Mouse (Mus musculus): ENCODE results near the gene Slc12a6. TPM values are rescaled to one million over a fixed set of nuclear protein-coding genes. Genes with fewer than 3 reads are reported as not detected.

The Slc12a6 gene
- total RNA-seq, 2 experiments from 2014 or later: 20.4 to 25.2 TPM

DNA sequence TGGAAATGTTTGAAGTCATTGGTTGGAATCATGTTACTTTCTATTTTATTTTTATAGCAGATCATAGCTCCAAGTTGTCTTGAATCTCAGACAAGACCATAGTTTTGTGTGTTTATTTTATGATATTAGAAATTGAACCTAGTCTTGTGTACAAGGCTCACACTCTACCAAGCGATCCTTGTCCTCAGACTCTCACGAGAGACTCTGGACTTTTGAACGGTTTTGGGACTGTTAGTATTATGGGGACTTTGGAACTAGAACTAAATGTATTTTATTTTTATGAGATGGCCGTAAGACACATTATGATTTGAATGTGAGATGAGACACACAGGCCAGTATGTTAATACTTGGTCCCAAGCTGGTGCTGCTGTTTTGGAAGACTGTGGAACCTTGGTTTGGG is 32.6 kb downstream of the Slc12a6 start:
- DNase-seq: no peak
- intact Hi-C loops (cut with DNase I; ENCODE audit: low total_unique reads): no loop called here

DNA sequence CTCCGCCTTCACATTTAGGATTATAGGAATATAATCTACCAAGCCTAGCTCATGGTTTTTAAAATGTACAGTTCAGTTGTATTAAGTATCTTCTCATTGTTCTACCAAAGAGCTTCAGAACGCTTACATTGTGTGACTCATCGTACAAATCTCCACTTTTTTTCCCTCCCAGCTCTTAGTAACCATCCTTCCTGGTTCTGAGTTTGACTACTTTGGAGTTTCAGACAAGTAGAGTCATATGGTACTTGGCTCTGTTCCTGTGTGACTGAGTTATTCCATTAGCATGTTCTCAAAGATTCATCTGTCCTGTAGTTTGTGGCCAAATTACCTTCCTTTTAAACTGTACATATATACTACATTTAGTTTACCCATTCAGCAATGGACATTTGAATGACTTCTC is 43.0 kb downstream of the Slc12a6 start:
- DNase-seq: no peak
- intact Hi-C loops (cut with DNase I; ENCODE audit: low total_unique reads): no loop called here

GRCm38 (mm10) chr2:112309161-112309600 is 43.6 kb downstream of the Slc12a6 start:
- intact Hi-C loops (cut with DNase I; ENCODE audit: low total_unique reads): no loop called here
- DNase-seq: no peak

GRCm38 (mm10) chr2:112315638-112316037 is 50.0 kb downstream of the Slc12a6 start:
- intact Hi-C loops (cut with DNase I; ENCODE audit: low total_unique reads): no loop called here
- no peak for DNase-seq

GRCm38 (mm10) chr2:112318227-112318626 is 52.6 kb downstream of the Slc12a6 start:
- intact Hi-C loops (cut with DNase I; ENCODE audit: low total_unique reads): no loop called here
- DNase-seq: no peak

DNA sequence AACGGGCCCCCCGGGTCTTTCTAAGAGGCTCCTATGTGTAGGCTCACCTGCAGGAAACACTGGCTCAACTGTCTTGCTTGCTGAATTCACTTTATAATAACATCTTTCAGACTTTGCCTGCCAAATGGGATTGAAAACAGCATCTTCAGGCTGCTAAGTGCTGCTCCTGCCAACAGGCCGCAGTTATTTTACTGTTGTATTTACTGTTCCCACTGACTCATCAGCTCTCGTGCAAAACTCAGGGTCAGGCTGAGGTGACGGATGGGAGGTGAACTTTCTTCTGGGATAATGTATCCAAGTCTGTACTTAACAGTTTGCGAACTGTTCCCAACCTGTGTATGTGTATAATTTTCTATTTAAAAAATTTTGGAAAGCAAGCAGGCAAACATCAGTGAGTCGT is 53.3 kb downstream of the Slc12a6 start:
- DNase-seq: peak; percentile 22
- intact Hi-C loops (cut with DNase I; ENCODE audit: low total_unique reads): no loop called here

GRCm38 (mm10) chr2:112328069-112328777 is 62.6 kb downstream of the Slc12a6 start:
- intact Hi-C loops (cut with DNase I; ENCODE audit: low total_unique reads): no loop called here

GRCm38 (mm10) chr2:112332051-112332898 is 66.7 kb downstream of the Slc12a6 start:
- intact Hi-C loops (cut with DNase I; ENCODE audit: low total_unique reads): loop anchor here (10.0 kb wide), 1 partner anchor 67 kb away; the partner anchor contains the start of genes Gm21985, Nop10 and Slc12a6
- no peak for DNase-seq

More at GRCm38 (mm10) chr2:112328069-112328777, 62.6 kb downstream of the Slc12a6 start:
- no peak for DNase-seq

DNA sequence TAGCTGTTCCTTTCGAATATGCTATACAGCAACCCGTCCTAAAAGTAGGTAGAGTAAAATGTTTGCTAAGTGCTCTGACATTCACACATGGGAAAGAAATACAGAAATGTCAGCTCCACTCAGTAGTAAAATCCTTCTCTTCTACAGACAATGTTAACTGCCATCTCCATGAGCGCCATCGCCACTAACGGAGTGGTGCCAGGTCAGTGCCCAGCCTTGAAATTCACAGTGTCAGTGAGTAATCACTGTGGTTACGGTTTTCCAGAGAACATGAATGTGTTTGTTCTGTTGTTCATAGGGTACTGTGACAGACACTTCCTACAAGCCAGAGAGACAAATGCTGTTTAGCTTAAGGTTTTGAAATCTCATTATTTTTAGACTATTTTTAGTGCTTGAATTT is 71.6 kb downstream of the Slc12a6 start:
- no peak for DNase-seq
- intact Hi-C loops (cut with DNase I; ENCODE audit: low total_unique reads): loop anchor here (10.0 kb wide), 1 partner anchor 72 kb away; the partner anchor contains the start of genes Gm21985, Nop10 and Slc12a6

DNA sequence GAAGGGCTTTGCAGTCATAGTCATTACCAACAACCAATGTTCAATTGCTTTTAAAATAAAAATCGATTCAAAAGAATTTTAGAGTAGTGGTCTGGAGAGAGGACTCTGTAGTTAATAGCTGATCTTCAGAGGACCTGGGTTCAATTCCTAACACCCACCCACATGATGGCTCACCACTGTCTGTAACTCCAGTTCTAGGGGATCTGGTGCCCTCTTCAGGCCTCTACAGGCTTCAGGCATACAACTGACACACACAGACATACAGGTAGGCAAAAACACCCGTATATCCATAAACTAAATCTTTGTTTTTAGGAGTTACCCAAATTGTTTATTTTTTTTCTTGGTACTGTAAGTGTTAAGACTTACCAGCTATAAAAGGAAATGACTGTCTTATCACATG is 74.1 kb downstream of the Slc12a6 start:
- intact Hi-C loops (cut with DNase I; ENCODE audit: low total_unique reads): loop anchor here (10.0 kb wide), 1 partner anchor 75 kb away; the partner anchor contains the start of genes Gm21985, Nop10 and Slc12a6
- DNase-seq: no peak

DNA sequence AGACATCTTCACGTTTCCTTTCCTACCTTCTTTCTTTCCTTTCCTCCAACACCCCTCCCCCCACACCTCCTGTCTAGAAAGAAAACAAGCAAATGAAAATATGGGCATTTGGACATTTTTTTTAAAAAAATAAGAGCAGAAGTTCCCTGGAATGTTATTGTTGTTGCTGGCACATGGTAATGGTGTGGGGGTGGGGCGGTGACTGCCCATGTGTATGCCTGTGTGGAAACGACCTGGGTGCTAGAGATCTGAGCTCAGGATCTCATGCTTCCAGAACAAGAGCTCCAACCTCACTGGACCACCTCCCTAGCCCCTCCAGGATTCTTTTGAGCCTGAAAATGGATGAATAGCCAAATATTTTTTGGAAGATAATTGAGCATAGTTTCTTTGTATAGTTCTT is 75.5 kb downstream of the Slc12a6 start:
- intact Hi-C loops (cut with DNase I; ENCODE audit: low total_unique reads): no loop called here
- no peak for DNase-seq

GRCm38 (mm10) chr2:112348246-112348645 is 82.6 kb downstream of the Slc12a6 start:
- intact Hi-C loops (cut with DNase I; ENCODE audit: low total_unique reads): no loop called here
- DNase-seq: no peak

- intact Hi-C loops (cut with DNase I; ENCODE audit: low total_unique reads): no loop called here
- DNase-seq: no peak
These were observed 88.2 kb downstream of the Slc12a6 start for GRCm38 (mm10) chr2:112353685-112354455.

DNA sequence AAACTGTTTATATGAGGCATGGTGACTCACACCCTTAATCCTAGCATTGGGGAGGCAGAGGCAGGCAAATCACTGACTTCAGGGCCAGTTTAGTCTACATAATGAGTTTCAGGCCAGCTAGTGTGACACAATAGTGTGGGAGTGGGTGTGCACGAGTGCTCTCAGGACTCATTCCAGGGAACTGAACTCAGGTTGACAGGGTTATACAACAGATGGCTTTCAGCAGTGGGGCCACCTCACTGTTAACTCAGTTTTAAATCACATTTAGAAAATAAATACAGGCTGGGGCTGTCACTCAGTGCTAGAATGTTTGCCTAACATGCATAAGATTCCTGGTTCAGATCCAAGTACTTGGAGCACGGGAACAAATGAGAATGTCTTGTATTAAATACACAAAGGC is 94.0 kb downstream of the Slc12a6 start:
- intact Hi-C loops (cut with DNase I; ENCODE audit: low total_unique reads): no loop called here

DNA sequence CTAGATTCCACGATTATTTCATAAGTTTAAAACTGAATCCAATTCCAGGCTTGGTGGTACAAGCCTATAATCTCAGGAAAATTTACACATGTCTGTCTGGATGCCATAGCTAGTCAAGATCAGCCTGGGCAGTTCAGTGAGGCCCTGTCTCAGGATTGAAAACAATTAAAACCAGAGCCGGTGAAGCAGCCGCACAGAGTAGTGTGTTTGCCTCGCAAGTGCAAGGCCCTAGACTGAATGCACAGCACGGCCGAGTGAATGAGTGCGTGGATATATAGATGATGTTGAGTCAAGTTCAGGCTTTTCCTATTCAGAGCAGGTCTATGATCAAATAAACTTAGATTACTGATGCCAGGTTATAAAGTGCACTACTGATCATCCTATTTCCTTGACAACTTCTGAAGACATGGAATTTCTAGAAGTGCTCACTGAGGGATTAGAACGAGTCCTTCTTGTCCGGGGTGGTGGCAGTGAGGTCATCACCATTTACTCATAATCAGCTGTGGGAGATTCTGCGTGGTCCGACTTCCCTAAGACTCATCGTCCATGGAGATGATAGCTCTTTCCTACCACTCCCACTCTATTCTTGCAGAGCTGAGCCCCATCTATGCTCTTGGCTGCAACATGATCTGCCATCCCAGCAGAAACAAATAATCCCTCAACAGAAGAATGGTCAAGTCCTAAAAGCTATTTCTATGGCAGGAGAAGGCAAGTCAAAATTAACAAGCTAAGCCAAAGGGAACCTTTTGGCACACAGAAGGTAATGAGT is 94.6 kb downstream of the Slc12a6 start:
- no peak for DNase-seq
- intact Hi-C loops (cut with DNase I; ENCODE audit: low total_unique reads): no loop called here

More for the DNA sequence above, 94.0 kb downstream of the Slc12a6 start:
- DNase-seq: no peak

GRCm38 (mm10) chr2:112360781-112361169 is 95.2 kb downstream of the Slc12a6 start:
- intact Hi-C loops (cut with DNase I; ENCODE audit: low total_unique reads): no loop called here
- DNase-seq: no peak

DNA sequence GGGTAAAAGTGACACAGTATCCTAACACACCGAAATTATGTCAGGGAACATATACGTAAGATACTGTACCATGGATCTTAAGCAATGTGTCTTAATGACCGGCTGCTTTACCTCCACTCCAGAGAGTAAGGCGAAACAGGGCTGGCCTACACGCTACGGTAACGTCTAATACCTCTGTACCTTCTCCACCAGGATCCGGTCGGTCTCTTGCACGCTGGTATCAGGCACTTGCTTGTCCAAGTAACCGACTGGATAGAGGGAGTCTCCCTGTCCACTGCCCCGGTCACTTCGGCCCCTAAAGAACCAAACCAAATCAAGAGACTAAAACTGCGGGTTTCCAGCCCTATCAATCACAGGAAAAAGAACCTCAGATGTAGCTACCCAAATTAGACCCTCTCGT is 101.6 kb downstream of the Slc12a6 start:
- DNase-seq: no peak
- intact Hi-C loops (cut with DNase I; ENCODE audit: low total_unique reads): no loop called here

DNA sequence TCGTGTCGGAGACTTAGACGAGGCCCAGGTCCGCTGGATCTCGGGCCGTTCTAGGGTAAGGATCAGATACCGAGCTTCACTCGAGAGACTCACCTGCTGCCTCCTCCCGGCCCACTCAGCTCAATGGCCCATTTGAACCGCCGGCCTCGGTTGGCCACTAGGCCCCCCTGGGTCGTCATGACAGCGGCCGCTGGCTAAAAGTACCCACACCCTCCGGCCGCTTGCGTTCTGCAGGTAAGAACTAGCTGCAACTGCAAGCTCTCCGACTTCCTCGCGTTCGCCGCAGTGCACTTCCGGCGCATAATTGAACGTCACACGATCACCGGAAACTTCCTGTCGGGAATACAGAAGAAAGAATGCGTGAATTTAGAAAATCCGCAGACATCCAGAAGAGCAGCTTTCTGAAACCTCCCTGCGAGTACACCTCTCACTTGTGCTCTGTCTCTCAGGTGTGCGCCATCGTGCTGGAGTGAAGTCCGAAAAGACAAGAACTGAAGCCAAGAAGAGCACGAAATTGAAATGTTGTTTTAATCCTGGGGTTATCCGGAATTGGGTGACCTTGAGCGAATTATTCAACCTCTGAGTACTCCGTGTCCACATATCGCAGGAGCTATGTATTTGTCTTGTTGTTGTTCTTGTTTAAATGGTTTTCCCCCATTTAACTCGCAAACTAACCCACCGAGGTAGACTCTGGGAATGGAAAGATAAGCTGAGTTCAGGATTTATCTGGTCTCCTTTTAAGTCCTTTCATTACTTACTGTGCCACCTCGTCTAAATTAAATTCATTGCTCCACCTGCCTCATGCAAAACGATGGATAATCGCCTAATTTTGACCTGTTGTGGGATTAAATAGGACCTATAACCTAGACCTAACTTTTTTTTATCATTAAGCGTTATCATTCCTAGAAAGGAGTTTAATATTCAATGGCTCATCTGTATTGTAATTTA is 102.4 kb downstream of the Slc12a6 start, which contains the start of gene Emc4:
Emc4 (minus strand) TSS at position 302 of the 948 bp plus-strand sequence.
- intact Hi-C loops (cut with DNase I; ENCODE audit: low total_unique reads): no loop called here
- DNase-seq: peak; percentile 89

Measured in gastrocnemius, postnatal 14 days (tissue).